Mouse (Mus musculus) limb, embryonic 14.5 days (tissue): ENCODE data around the gene Ap2b1. TPM values are rescaled to one million over a fixed set of nuclear protein-coding genes. Genes with fewer than 3 reads are reported as not detected.
A peak's percentile ranks its signal among the peaks of the same experiment; 100 is the strongest.

Source experiments
- ATAC-seq: fragments of 200-750 bp; cut with Nextera tagmentation; 2 replicates; pipeline ENCODE4 v1.8.0; 2017; ENCODE audit warnings: low read depth, moderate number of reproducible peaks, moderate TSS enrichment; ENCODE audit not compliant: low FRiP score
- DNase-seq: peaks from one replicate; pipeline ENCODE4 v3.0.0-alpha.2; 2015; ENCODE audit warnings: low spot score
- H3K27ac ChIP-seq: fragments of 300-500 bp; sonication (generic); replicated peaks from 2 replicates; pipeline ENCODE4 v1.5.1; 2014; ENCODE audit warnings: low read depth, mild to moderate bottlenecking, low read length, moderate library complexity, mixed read lengths
- H3K27me3 ChIP-seq: fragments of 300-500 bp; sonication (generic); 2 replicates; pipeline ENCODE4 v1.6.1; 2014; ENCODE audit warnings: low read length, mixed read lengths; ENCODE audit not compliant: control insufficient read depth, insufficient read depth
- H3K36me3 ChIP-seq: fragments of 300-500 bp; sonication (generic); 2 replicates; pipeline ENCODE4 v1.6.1; 2014; ENCODE audit warnings: mild to moderate bottlenecking, low read length, moderate library complexity, mixed read lengths; ENCODE audit not compliant: control insufficient read depth, insufficient read depth
- H3K4me1 ChIP-seq: fragments of 300-500 bp; sonication (generic); 2 replicates; pipeline ENCODE4 v1.6.1; 2014; ENCODE audit warnings: antibody characterized with exemption, low read length, mixed read lengths; ENCODE audit not compliant: control insufficient read depth, insufficient read depth
- H3K4me2 ChIP-seq: fragments of 300-500 bp; sonication (generic); replicated peaks from 2 replicates; pipeline ENCODE4 v1.6.1; 2014; ENCODE audit warnings: low read depth, mild to moderate bottlenecking, low read length, moderate library complexity; ENCODE audit not compliant: severe bottlenecking
- H3K4me3 ChIP-seq: fragments of 300-500 bp; sonication (generic); replicated peaks from 2 replicates; pipeline ENCODE4 v1.5.1; 2014; ENCODE audit warnings: low read length
- H3K9ac ChIP-seq: fragments of 300-500 bp; sonication (generic); 2 replicates; pipeline ENCODE4 v1.6.1; 2014; ENCODE audit warnings: mild to moderate bottlenecking, low read depth, low read length, moderate library complexity; ENCODE audit not compliant: severe bottlenecking
- H3K9me3 ChIP-seq: fragments of 300-500 bp; sonication (generic); 2 replicates; pipeline ENCODE4 v1.6.1; 2016; ENCODE audit warnings: low read length; ENCODE audit not compliant: control insufficient read depth
- POLR2A ChIP-seq: fragments of 200-500 bp; IDR thresholded peaks from 2 replicates; pipeline ENCODE4 v1.8.0; 2012; ENCODE audit warnings: inconsistent platforms, mild to moderate bottlenecking, moderate library complexity, borderline replicate concordance; ENCODE audit not compliant: insufficient read depth, insufficient read length; ENCODE audit errors: extremely low read depth
- WGBS: fragments of 180-500 bp; shearing (Covaris S2); extraction: QIAGEN DNeasy Blood & Tissue Kit; methylation state at CpG from one replicate; pipeline ENCODE4 v1.1.7; 2014; 5-methylcytosine and 5-hydroxymethylcytosine counted together
- polyA plus RNA-seq, 2 experiments: library from polyadenylated mRNA; depleted of rRNA in 1 of 2; stranded (reverse) in 1 of 2; unstranded in 1 of 2; fragments of >200 nt; fragmentation: Nextera tagmentation in 1 of 2; extraction: Ambion mirVana in 1 of 2; gene quantifications; 2 replicates each; pipeline versions ENCODE4 v1.2.1 to v1.2.3; 2012 to 2014

Ap2b1 gene
- polyA plus RNA-seq, 2 experiments = 49.6 to 62.4 TPM

DNA sequence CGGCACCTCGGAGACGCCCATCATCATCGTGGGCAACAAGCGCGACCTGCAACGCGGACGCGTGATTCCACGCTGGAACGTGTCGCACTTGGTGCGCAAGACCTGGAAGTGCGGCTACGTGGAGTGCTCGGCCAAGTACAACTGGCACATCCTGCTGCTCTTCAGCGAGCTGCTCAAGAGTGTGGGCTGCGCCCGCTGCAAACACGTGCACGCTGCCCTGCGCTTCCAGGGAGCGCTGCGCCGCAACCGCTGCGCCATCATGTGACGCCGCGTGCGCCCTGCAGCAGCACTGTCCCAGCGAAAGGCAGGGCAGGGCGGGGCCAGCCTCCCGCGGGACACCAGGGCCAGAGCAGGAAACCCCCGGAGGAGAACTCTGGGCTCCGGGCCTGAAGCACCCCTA is 119.7 kb downstream of the Ap2b1 start:
- H3K4me3 ChIP-seq = no peak overlapping the region
- no peak for ATAC-seq

DNA sequence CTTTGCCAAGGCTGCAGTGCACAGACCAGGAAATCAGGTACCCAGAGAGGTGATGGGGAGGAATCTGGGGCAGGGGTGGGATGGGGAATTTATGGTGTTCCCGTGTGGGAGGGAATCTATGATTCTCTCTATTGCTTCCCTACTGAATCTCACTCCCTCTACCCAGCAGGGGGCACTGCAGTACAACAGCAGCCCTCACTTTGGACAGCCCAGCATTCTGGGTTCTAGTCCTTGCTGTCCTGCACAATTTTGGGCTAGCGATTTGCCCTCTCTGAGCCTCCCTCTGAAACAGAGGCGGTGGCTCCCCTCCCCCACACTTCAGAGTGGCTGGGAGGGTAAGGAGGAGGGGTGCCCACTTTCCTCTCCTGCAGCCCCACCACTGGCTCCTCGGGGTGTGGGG is 121.5 kb downstream of the Ap2b1 start:
- ATAC-seq (no peak), DNase-seq (no peak)
- H3K4me3 ChIP-seq = no peak overlapping the region
- TF ChIP-seq POLR2A = no peak
- H3K27me3 ChIP-seq = peaks cover 29% of the 10 kb centered on the region
- no peak overlapping the region for H3K4me2 ChIP-seq
- no peaks in the 10 kb centered on the region for H3K4me1 ChIP-seq
- no peak overlapping the region for H3K9ac ChIP-seq
- no peaks in the 10 kb centered on the region for H3K36me3 ChIP-seq
- H3K27ac ChIP-seq = no peak overlapping the region
- WGBS = 33% methylated on average over 4 of the region's 4 CpGs
- H3K9me3 ChIP-seq = no peaks in the 10 kb centered on the region

More for the DNA sequence above, 119.7 kb downstream of the Ap2b1 start:
- no peak overlapping the region for H3K4me2 ChIP-seq
- DNase-seq = no peak
- H3K36me3 ChIP-seq = no peaks in the 10 kb centered on the region
- no peaks in the 10 kb centered on the region for H3K4me1 ChIP-seq
- no peak overlapping the region for H3K9ac ChIP-seq
- no peaks in the 10 kb centered on the region for H3K9me3 ChIP-seq
- WGBS = 7% methylated on average over 38 of the region's 38 CpGs
- H3K27ac ChIP-seq = no peak overlapping the region
- no peak for TF ChIP-seq POLR2A
- peaks cover 29% of the 10 kb centered on the region for H3K27me3 ChIP-seq

DNA sequence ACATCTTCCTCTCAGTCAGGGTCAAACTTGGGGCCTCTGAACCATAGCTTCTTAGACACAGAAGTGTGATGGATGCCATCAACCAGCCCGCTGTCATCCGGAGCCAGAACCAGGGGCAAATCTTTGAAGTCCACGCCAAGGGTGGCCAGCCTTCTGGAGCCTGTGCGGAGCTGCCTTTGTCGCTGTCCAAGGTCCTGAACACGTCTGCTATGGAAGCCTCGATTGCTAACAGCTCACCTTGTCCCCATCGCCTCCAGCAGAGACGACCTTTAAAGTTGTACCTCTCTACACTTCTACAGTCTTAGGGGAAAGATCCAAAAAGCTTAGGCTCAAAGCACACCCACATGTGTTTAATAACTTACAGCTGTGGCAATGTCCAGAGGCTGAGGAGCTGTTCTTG is 122.5 kb downstream of the Ap2b1 start:
- ATAC-seq (no peak; the same call in 1 of the 2 replicates), DNase-seq (peak; percentile 83)
- WGBS = under 1% methylated on average over 9 of the region's 9 CpGs

DNA sequence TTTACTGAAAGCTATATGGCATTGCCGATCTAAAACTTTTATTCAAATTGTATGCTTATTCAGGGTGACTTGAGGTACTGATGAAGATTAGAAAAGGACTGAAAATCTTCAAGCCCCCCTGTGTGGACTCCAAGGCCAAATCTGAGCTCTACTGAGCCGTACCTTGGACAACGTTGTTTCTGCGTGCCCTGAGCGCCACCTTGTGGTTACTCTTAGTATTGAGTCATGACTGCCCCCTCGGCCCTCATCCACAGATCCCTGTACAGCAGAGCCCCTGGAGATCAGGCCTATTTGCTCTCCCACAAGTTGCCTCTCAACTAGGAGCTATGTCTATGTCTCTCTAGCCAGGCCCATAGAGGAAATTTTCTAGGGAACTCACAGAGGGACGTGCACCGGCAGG is 125.9 kb downstream of the Ap2b1 start:
- Histone ChIP-seq H3K4me1 (no peaks in the 10 kb centered on the region), H3K36me3 (no peaks in the 10 kb centered on the region), H3K27me3 (peaks cover 44% of the 10 kb centered on the region), H3K4me2 (no peak overlapping the region), H3K9me3 (no peaks in the 10 kb centered on the region), H3K4me3 (no peak overlapping the region), H3K27ac (no peak overlapping the region), H3K9ac (no peak overlapping the region)
- ATAC-seq = no peak
- peak; percentile 77 for DNase-seq
- 7% methylated on average over 8 of the region's 8 CpGs for WGBS
- no peak for TF ChIP-seq POLR2A

More for the DNA sequence above, 122.5 kb downstream of the Ap2b1 start:
- no peaks in the 10 kb centered on the region for H3K36me3 ChIP-seq
- no peaks in the 10 kb centered on the region for H3K4me1 ChIP-seq
- TF ChIP-seq POLR2A = no peak
- no peak overlapping the region for H3K4me2 ChIP-seq
- H3K9ac ChIP-seq = no peak overlapping the region
- H3K4me3 ChIP-seq = no peak overlapping the region
- H3K9me3 ChIP-seq = no peaks in the 10 kb centered on the region
- H3K27ac ChIP-seq = no peak overlapping the region
- peaks cover 31% of the 10 kb centered on the region for H3K27me3 ChIP-seq

DNA sequence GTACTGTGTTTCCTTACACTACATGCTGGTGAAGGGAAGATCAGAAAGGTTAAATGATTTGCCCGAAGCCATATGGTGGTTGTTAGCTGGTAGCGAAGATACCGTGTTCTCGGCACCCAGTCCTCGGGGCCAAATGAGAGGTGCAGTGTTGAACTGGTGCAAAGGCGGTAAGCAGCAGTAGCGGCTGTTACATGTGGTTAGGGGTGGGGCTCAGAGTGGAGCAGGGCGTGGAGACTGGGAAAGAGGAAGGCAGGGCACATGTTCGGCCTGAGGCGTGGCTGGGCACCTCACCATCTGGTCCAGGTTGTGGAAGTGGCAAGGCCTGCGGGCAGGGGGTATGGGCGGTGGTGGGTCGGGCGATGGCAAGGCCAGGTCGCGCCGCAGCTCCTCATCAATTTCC is 128.1 kb downstream of the Ap2b1 start:
- Histone ChIP-seq H3K4me2 (no peak overlapping the region), H3K9ac (no peak overlapping the region), H3K4me3 (no peak overlapping the region), H3K9me3 (no peaks in the 10 kb centered on the region), H3K27me3 (peaks cover 30% of the 10 kb centered on the region), H3K36me3 (no peaks in the 10 kb centered on the region), H3K27ac (no peak overlapping the region), H3K4me1 (no peaks in the 10 kb centered on the region)
- no peak for TF ChIP-seq POLR2A
- 21% methylated on average over 16 of the region's 17 CpGs for WGBS
- no peak for ATAC-seq
- DNase-seq = no peak

DNA sequence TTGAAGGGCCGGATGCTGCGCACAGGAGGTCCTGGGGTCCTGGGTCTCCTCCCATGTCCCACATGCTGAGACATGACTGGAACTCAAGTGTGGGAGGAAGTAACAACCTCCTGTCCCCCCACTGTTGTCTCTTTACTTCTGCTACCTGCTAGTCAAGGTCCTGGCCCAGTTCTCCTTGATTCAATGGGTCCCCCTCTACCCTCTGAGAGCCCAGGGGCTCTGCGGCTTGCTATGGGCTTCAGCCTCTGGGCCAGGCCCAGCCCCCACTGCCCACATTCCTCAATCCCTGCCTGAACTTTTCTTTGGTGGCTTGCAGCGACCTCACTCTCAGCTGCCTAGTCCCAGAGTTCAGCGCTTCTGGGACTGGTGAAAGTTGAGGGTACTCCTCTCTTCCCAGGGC is 130.5 kb downstream of the Ap2b1 start, which contains the start of gene Gas2l2:
Gene Gas2l2, minus strand, starts transcription at position 101 of the 400 bp plus-strand sequence.
- no peak within 1 kb of the TSS for H3K4me2 ChIP-seq

More for the DNA sequence above, 130.5 kb downstream of the Ap2b1 start, which contains the start of gene Gas2l2:
- no peak within 1 kb of the TSS; the same call in 1 of the 2 replicates for H3K9ac ChIP-seq
- TF ChIP-seq POLR2A = no peak
- H3K27me3 ChIP-seq = peaks cover 30% of the 10 kb centered on the region
- no peaks in the 10 kb centered on the region for H3K36me3 ChIP-seq
- H3K4me1 ChIP-seq = no peaks in the 10 kb centered on the region
- no peak within 1 kb of the TSS for H3K4me3 ChIP-seq
- DNase-seq = no peak
- WGBS = 54% methylated on average over 5 of the region's 5 CpGs
- H3K9me3 ChIP-seq = no peaks in the 10 kb centered on the region
- no peak for ATAC-seq
- H3K27ac ChIP-seq = no peak within 1 kb of the TSS
